Mouse (Mus musculus): ENCODE data around the gene Hist1h1a.
A peak's percentile ranks its signal among the peaks of the same experiment; 100 is the strongest.

DNA sequence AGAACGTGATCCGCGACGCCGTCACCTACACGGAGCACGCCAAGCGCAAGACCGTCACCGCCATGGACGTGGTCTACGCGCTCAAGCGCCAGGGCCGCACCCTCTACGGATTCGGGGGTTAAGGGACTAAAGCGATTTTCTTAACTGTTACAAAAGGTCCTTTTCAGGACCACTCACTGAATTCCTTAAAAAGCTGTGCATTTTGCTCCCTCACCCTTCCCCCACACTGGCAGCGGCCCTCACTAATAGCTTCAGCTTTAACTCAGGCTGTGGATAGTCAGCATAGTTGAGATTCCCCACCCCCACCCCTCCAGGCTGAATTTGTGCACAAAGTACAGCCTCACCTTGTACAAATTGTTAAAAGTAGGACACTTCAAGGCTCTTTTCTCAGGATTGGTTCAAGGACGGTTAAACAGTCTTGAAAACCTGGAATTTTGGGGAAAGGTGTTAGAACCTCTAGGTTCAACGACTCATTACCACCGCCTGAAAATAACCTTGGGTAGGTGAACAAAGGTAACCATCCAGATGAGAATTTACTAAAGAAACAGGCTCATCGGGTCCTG lies 6.2 kb upstream of the Hist1h1a start:
- TF ChIP-seq CTCF (IDR thresholded peaks at IDR 0.05; ENCODE audit: low read depth, low read length) = no peak
- TF ChIP-seq TAL1 (conservative IDR thresholded peaks at IDR 0.05; ENCODE audit: low read depth, low read length) = no peak
- peak; percentile 92 for TF ChIP-seq POLR2AphosphoS5 (IDR thresholded peaks at IDR 0.05; ENCODE audit: insufficient replicate concordance, low read depth, low read length)
